Mouse (Mus musculus) CH12.LX (cell line): ENCODE data around the gene Ms4a14.

Experiments
- CHD1 ChIP-seq: IDR thresholded peaks from 2 replicates; pipeline ENCODE4 v1.6.1; 2012; ENCODE audit warnings: low read depth, low read length, improper control_type of control experiment, inconsistent platforms
- MAFK ChIP-seq: IDR thresholded peaks from 2 replicates; pipeline ENCODE4 v1.6.1; 2011; ENCODE audit warnings: low read length, improper control_type of control experiment; ENCODE audit not compliant: insufficient replicate concordance

DNA sequence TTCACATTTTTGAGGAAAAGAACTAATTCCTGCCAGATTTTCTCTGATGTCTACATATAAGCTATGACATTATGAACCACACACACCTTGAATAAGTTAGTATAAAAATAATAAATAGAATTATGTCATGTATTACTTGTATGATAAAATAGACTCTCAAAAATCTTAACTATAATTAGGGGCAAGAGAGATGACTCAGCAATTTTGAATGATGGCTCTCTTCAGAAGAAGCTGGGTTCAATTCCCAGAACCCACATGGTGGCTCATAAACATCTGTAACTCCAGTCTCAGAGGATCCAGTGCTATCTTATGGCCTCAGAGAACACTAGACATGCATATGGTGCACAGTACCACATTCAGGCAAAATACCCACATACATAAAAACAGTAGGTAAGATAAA lies 5.4 kb downstream of the Ms4a14 start:
- TF ChIP-seq CHD1 (no peak), MAFK (peak; percentile 86)
